8 mouse cellular contexts compared by ENCODE assay signal in the genomic region with DNA sequence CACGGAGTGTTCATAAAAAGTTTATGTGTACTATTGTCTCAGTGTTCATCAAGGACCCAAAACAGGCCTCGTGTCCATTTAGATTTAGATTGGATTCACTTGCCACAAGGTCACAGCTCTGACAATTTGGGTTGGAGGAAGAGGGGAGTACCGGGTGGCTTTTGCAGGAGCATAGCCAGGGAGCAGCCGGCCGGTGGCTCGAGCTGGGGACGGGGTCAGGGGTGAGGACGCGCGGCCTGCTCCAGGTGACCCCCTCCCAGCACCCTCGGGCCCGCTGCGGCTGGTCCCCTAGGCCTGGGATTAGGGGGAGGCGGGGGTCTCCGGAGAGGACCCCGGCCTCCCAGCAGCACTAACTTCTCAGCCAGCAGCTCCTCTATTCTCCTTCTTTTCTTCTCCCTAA. TPM values are rescaled to one million over a fixed set of nuclear protein-coding genes. Genes with fewer than 3 reads are reported as not detected.
DNase-seq lines count a peak whose midpoint lies in the region; ATAC-seq and TF ChIP-seq lines count a peak whose summit lies in the region.

No protein-coding gene starts in this region.

- H3K4me2 ChIP-seq in heart, embryonic 14.5 days (ENCODE audit: low read length): peak overlapping the region; percentile 87
- peak overlapping the region; percentile 63 for H3K4me2 ChIP-seq in midbrain, embryonic 15.5 days

- H3K9ac ChIP-seq in heart, embryonic 14.5 days (ENCODE audit: low read length): peak overlapping the region; percentile 100
- H3K9ac ChIP-seq in midbrain, embryonic 15.5 days: peak overlapping the region; percentile 84

- H3K27ac ChIP-seq in spleen, adult 2 months (ENCODE audit: insufficient read depth, low read length): peak overlapping the region; percentile 49; the same call in 1 of the 2 replicates
- H3K27ac ChIP-seq in heart, embryonic 14.5 days (replicated peaks in 1 of 2; ENCODE audit: control insufficient read depth in 1 of 2, insufficient read depth in 1 of 2, low read depth in 2 of 2, low read length in 2 of 2): peak overlapping the region; percentile 68 to 89
- H3K27ac ChIP-seq in midbrain, embryonic 15.5 days: peak overlapping the region; percentile 83

- WGBS in spleen, adult 2 months: under 1% methylated on average over 16 of the region's 16 CpGs
- under 1% methylated on average over 16 of the region's 16 CpGs for WGBS in heart, embryonic 14.5 days
- WGBS in midbrain, embryonic 15.5 days: under 1% methylated on average over 16 of the region's 16 CpGs

- H3K27me3 ChIP-seq in spleen, adult 2 months (ENCODE audit: control insufficient read depth, insufficient read depth, low read length): no peaks in the 10 kb centered on the region
- no peaks in the 10 kb centered on the region for H3K27me3 ChIP-seq in heart, embryonic 14.5 days (ENCODE audit: control insufficient read depth, insufficient read depth, low read length)
- no peaks in the 10 kb centered on the region for H3K27me3 ChIP-seq in midbrain, embryonic 15.5 days (replicated peaks)

- no peak for TF ChIP-seq CTCF in spleen, adult 2 months (IDR thresholded peaks at IDR 0.05; ENCODE audit: extremely low read depth, insufficient read depth, insufficient read length, insufficient replicate concordance)

- peaks cover 3% of the 10 kb centered on the region for H3K36me3 ChIP-seq in spleen, adult 2 months (ENCODE audit: control insufficient read depth, insufficient read depth, low read length)
- peaks cover 23% of the 10 kb centered on the region for H3K36me3 ChIP-seq in heart, embryonic 14.5 days (ENCODE audit: control insufficient read depth, insufficient read depth, low read length)
- H3K36me3 ChIP-seq in midbrain, embryonic 15.5 days (replicated peaks): 0 out of 2 replicates have a peak, but pooled peaks cover 4% of the 10 kb centered on the region

- H3K4me3 ChIP-seq in spleen, adult 2 months (ENCODE audit: extremely low read depth, insufficient read depth, insufficient read length): peak overlapping the region; percentile 74
- H3K4me3 ChIP-seq in heart, embryonic 14.5 days (ENCODE audit: control insufficient read depth in 1 of 2, insufficient read depth in 1 of 2, low read depth in 1 of 2, low read length in 2 of 2): peak overlapping the region; percentile 96 to 99
- H3K4me3 ChIP-seq in midbrain, embryonic 15.5 days: peak overlapping the region; percentile 89

- DNase-seq in spleen, adult 2 months (ENCODE audit: low read depth in 1 of 2, low spot score in 2 of 2): peak in 1 of 2 experiments; percentile 30
- no peak for DNase-seq in spleen, adult 12 weeks (ENCODE audit: low spot score)
- peak; percentile 65 for DNase-seq in cerebellum, adult 11 months
- DNase-seq in kidney, postnatal 25 days: peak; percentile 10 to 64
- no peak for DNase-seq in left cerebral cortex, adult 8-10 months (ENCODE audit: low spot score in 2 of 2)

- peak; percentile 42; the same call in 1 of the 2 replicates for ATAC-seq in heart, embryonic 14.5 days (ENCODE audit: insufficient number of reproducible peaks, insufficient read depth, low FRiP score, low read depth)
- peak; percentile 64 for ATAC-seq in midbrain, embryonic 15.5 days (replicated peaks)
- no peak for ATAC-seq in megakaryocyte progenitor cell, adult 5-6 weeks (replicated peaks; ENCODE audit: poor library complexity)

- no peaks in the 10 kb centered on the region for H3K9me3 ChIP-seq in heart, embryonic 14.5 days (ENCODE audit: control insufficient read depth, low read length)
- H3K9me3 ChIP-seq in midbrain, embryonic 15.5 days: no peaks in the 10 kb centered on the region

- no peak for TF ChIP-seq POLR2A in spleen, adult 2 months (IDR thresholded peaks at IDR 0.05; ENCODE audit: low read depth, low read length)

- H3K4me1 ChIP-seq in spleen, adult 2 months (ENCODE audit: control insufficient read depth, insufficient read depth, insufficient read length): peaks cover 7% of the 10 kb centered on the region; the same call in 1 of the 2 replicates
- peaks cover 5 to 15% of the 10 kb centered on the region in 2 experiments; a peak in 3 of 4 replicates for H3K4me1 ChIP-seq in heart, embryonic 14.5 days (ENCODE audit: control insufficient read depth in 2 of 2, insufficient read depth in 2 of 2, low read length in 2 of 2)
- H3K4me1 ChIP-seq in midbrain, embryonic 15.5 days: peaks cover 12% of the 10 kb centered on the region

RNA-seq across cellular contexts. Expression of a gene that starts 0.5 kb away (rescaled TPM):
- polyA plus RNA-seq in spleen, adult 2 months (2012; rRNA removed): 4.0 and 4.1 TPM in 2 replicates
- 74.4 and 76.3 TPM in 2 replicates for polyA plus RNA-seq in heart, embryonic 14.5 days (2014; fragmentation: Nextera tagmentation; extraction: Ambion mirVana)
- 86.3 and 87.2 TPM in 2 replicates for polyA plus RNA-seq in midbrain, embryonic 15.5 days (2015; fragmentation: Nextera tagmentation; extraction: Ambion mirVana)
- 51.9 and 54.4 TPM in 2 replicates for total RNA-seq in megakaryocyte progenitor cell, adult 5-6 weeks (2015)
- total RNA-seq in megakaryocyte progenitor cell, adult 5-6 weeks (2017): 57.9 and 62.8 TPM in 2 replicates
- total RNA-seq in left cerebral cortex, adult 8-10 months (2022): 10 to 100 TPM; 69.9 to 73.9 (median 72.3) TPM

RNA-seq across cellular contexts. Expression of a gene that starts 5.5 kb away (rescaled TPM):
- polyA plus RNA-seq in spleen, adult 2 months (2012; rRNA removed): 52.9 and 53.4 TPM in 2 replicates
- polyA plus RNA-seq in heart, embryonic 14.5 days (2014; fragmentation: Nextera tagmentation; extraction: Ambion mirVana): 57.9 and 65.1 TPM in 2 replicates
- polyA plus RNA-seq in midbrain, embryonic 15.5 days (2015; fragmentation: Nextera tagmentation; extraction: Ambion mirVana): 134 and 135 TPM in 2 replicates
- total RNA-seq in megakaryocyte progenitor cell, adult 5-6 weeks (2015): 55.4 and 57.6 TPM in 2 replicates
- total RNA-seq in megakaryocyte progenitor cell, adult 5-6 weeks (2017): 54.3 and 55.8 TPM in 2 replicates
- total RNA-seq in left cerebral cortex, adult 8-10 months (2022): 100 to 1,000 TPM; 185 to 195 (median 192) TPM

RNA-seq across cellular contexts. Expression of a gene that starts 26.0 kb away (rescaled TPM):
- polyA plus RNA-seq in spleen, adult 2 months (2012; rRNA removed): 2.4 and 2.5 TPM in 2 replicates
- polyA plus RNA-seq in heart, embryonic 14.5 days (2014; fragmentation: Nextera tagmentation; extraction: Ambion mirVana): 22.7 and 25.1 TPM in 2 replicates
- 35.6 and 35.7 TPM in 2 replicates for polyA plus RNA-seq in midbrain, embryonic 15.5 days (2015; fragmentation: Nextera tagmentation; extraction: Ambion mirVana)
- 16.5 and 20.0 TPM in 2 replicates for total RNA-seq in megakaryocyte progenitor cell, adult 5-6 weeks (2015)
- 50.3 and 115 TPM in 2 replicates for total RNA-seq in megakaryocyte progenitor cell, adult 5-6 weeks (2017)
- total RNA-seq in left cerebral cortex, adult 8-10 months (2022): 10 to 100 TPM; 48.4 to 52.3 (median 50.0) TPM

RNA-seq across cellular contexts. Expression of a gene that starts 47.6 kb away (rescaled TPM):
- not detected in 2 replicates for polyA plus RNA-seq in spleen, adult 2 months (2012; rRNA removed)
- 21.7 and 23.0 TPM in 2 replicates for polyA plus RNA-seq in heart, embryonic 14.5 days (2014; fragmentation: Nextera tagmentation; extraction: Ambion mirVana)
- polyA plus RNA-seq in midbrain, embryonic 15.5 days (2015; fragmentation: Nextera tagmentation; extraction: Ambion mirVana): not detected in 2 replicates
- not detected in 2 replicates for total RNA-seq in megakaryocyte progenitor cell, adult 5-6 weeks (2015)
- not detected in 2 replicates for total RNA-seq in megakaryocyte progenitor cell, adult 5-6 weeks (2017)
- under 1 TPM in 2 of 4 experiments, not detected in 2; 0.27 to 0.33 TPM for total RNA-seq in left cerebral cortex, adult 8-10 months (2022)

RNA-seq across cellular contexts. Expression of a gene that starts 56.0 kb away (rescaled TPM):
- 3.7 and 6.2 TPM in 2 replicates for polyA plus RNA-seq in spleen, adult 2 months (2012; rRNA removed)
- polyA plus RNA-seq in heart, embryonic 14.5 days (2014; fragmentation: Nextera tagmentation; extraction: Ambion mirVana): 14.1 and 14.6 TPM in 2 replicates
- polyA plus RNA-seq in midbrain, embryonic 15.5 days (2015; fragmentation: Nextera tagmentation; extraction: Ambion mirVana): 13.2 and 13.5 TPM in 2 replicates
- 2.4 and 2.8 TPM in 2 replicates for total RNA-seq in megakaryocyte progenitor cell, adult 5-6 weeks (2015)
- 3.2 and 3.4 TPM in 2 replicates for total RNA-seq in megakaryocyte progenitor cell, adult 5-6 weeks (2017)
- 10 to 100 TPM; 25.6 to 36.0 (median 27.4) TPM for total RNA-seq in left cerebral cortex, adult 8-10 months (2022)

Comparison
In these comparisons a context has a peak if more than half of its experiments do, and no peak if none do; other contexts are left out.
1. DNase-seq: peak in cerebellum, adult 11 months (single experiment) and kidney, postnatal 25 days (2 of 2); none in spleen, adult 12 weeks (single experiment) and left cerebral cortex, adult 8-10 months (0 of 2).
2. RNA of a gene that starts 0.5 kb away (polyA plus RNA-seq): 86.3 to 87.2 TPM in midbrain, embryonic 15.5 days and 74.4 to 76.3 TPM in heart, embryonic 14.5 days; 4.0 to 4.1 TPM in spleen, adult 2 months; every median in the first group is over 10 times any median in the second.
3. Peak in every context shown above with its lines, with median percentiles within 50 percentile points of each other: H3K27ac ChIP-seq and H3K4me3 ChIP-seq.